Mouse (Mus musculus) E14TG2a.4 (cell line): ENCODE measurements around the gene Rps10.

Experiments
- CTCF ChIP-seq: conservative IDR thresholded peaks from 2 replicates; pipeline ENCODE4 v1.5.1; 2014; ENCODE audit warnings: low read length
- NANOG ChIP-seq: IDR thresholded peaks from 2 replicates; pipeline ENCODE4 v1.6.1; 2014; ENCODE audit warnings: borderline replicate concordance, low read length, mixed read lengths
- POU5F1 ChIP-seq: IDR thresholded peaks from 2 replicates; pipeline ENCODE4 v1.6.1; 2014; ENCODE audit warnings: low read length, borderline replicate concordance

GRCm38 (mm10) chr17:27655089-27656010 lies 18.9 kb upstream of the Rps10 start, which contains the start of gene Pacsin1:
- TF ChIP-seq CTCF (no peak), NANOG (no peak), POU5F1 (no peak)
